Mouse (Mus musculus) CH12.LX (cell line): ENCODE measurements at regions not wholly inside any gene's neighbourhood (a gene's known extent, or its start where the extent isn't known, plus 50 kb on each side); places are given as distances from the start of the nearest gene placed in this dataset.
"Not testable (repeated sequence)": the region's sequence is repeated elsewhere in the genome, so short reads cannot be mapped to it uniquely, and the experiment has no call there.

Experiments
- DNase-seq: peaks from one replicate; pipeline ENCODE4 v3.0.0-alpha.2; 2013; ENCODE audit errors: extremely low read depth
- H3K27ac ChIP-seq: 2 replicates; pipeline ENCODE4 v1.5.1; 2012; ENCODE audit warnings: low read depth, mild to moderate bottlenecking, control low read depth, moderate library complexity; ENCODE audit not compliant: insufficient read depth
- H3K27me3 ChIP-seq: replicated peaks from 2 replicates; pipeline ENCODE3; 2012; ENCODE audit warnings: inconsistent platforms
- H3K36me3 ChIP-seq, 2 experiments: replicated peaks in 1 of 2; 2 replicates each; pipeline versions ENCODE3 to v1.6.1; 2012; ENCODE audit warnings: inconsistent platforms in 1 of 2, low read length in 1 of 2, mild to moderate bottlenecking in 1 of 2, mixed read lengths in 1 of 2, moderate library complexity in 1 of 2; ENCODE audit not compliant: control insufficient read depth in 1 of 2, insufficient read depth in 1 of 2
- H3K4me1 ChIP-seq, 2 experiments: 2 replicates each; pipeline ENCODE4 v1.6.1; 2012; ENCODE audit warnings: inconsistent platforms in 1 of 2, moderate library complexity in 1 of 2; ENCODE audit not compliant: insufficient read depth in 2 of 2, control insufficient read depth in 1 of 2
- H3K4me2 ChIP-seq: 2 replicates; pipeline ENCODE4 v1.6.1; 2012; ENCODE audit warnings: low read depth, mild to moderate bottlenecking, control low read depth; ENCODE audit not compliant: poor library complexity, insufficient read depth, severe bottlenecking
- H3K4me3 ChIP-seq, 3 experiments: fragments of 150-350 bp in 1 of 3; sonication (generic) in 1 of 3; replicated peaks in 1 of 3; 2 replicates each; pipeline versions ENCODE3 to v1.5.1; 2011 to 2012; ENCODE audit warnings: low read depth in 2 of 3, low read length in 2 of 3, mild to moderate bottlenecking in 2 of 3, moderate library complexity in 2 of 3, control low read depth in 1 of 3, improper control_type of control experiment in 1 of 3, inconsistent platforms in 1 of 3, mixed read lengths in 1 of 3; ENCODE audit not compliant: poor library complexity in 1 of 3
- H3K79me2 ChIP-seq: replicated peaks from 2 replicates; pipeline ENCODE4 v1.6.1; 2012; ENCODE audit warnings: mild to moderate bottlenecking, moderate library complexity; ENCODE audit not compliant: control insufficient read depth, poor library complexity, insufficient read depth, severe bottlenecking; ENCODE audit errors: extremely low read depth
- H3K9ac ChIP-seq: 2 replicates; pipeline ENCODE4 v1.6.1; 2012; ENCODE audit warnings: low read depth, mild to moderate bottlenecking, control low read depth, moderate library complexity; ENCODE audit not compliant: insufficient read depth
- H3K9me3 ChIP-seq: replicated peaks from 2 replicates; pipeline ENCODE3; 2012; ENCODE audit warnings: low read length, inconsistent platforms, mixed read lengths
- CHD1 ChIP-seq: IDR thresholded peaks from 2 replicates; pipeline ENCODE4 v1.6.1; 2012; ENCODE audit warnings: low read depth, low read length, improper control_type of control experiment, inconsistent platforms
- E2F4 ChIP-seq: IDR thresholded peaks from 2 replicates; pipeline ENCODE4 v1.6.1; 2011; ENCODE audit warnings: low read depth, low read length, improper control_type of control experiment; ENCODE audit not compliant: insufficient replicate concordance
- EP300 ChIP-seq: IDR thresholded peaks from 2 replicates; pipeline ENCODE4 v1.6.1; 2011; ENCODE audit warnings: low read length, improper control_type of control experiment
- ETS1 ChIP-seq: conservative IDR thresholded peaks from 2 replicates; pipeline ENCODE4 v1.6.1; 2012; ENCODE audit warnings: low read depth, mild to moderate bottlenecking, inconsistent platforms, low read length, improper control_type of control experiment, moderate library complexity
- IRF4 ChIP-seq: IDR thresholded peaks from 2 replicates; pipeline ENCODE4 v1.6.1; 2014; ENCODE audit warnings: low read depth, mild to moderate bottlenecking, inconsistent platforms, low read length, improper control_type of control experiment
- JUN ChIP-seq: IDR thresholded peaks from 2 replicates; pipeline ENCODE4 v1.6.1; 2011; ENCODE audit warnings: low read depth, mild to moderate bottlenecking, low read length, improper control_type of control experiment, moderate library complexity; ENCODE audit not compliant: insufficient read depth
- MAX ChIP-seq: IDR thresholded peaks from 2 replicates; pipeline ENCODE4 v1.6.1; 2011; ENCODE audit warnings: low read length, improper control_type of control experiment
- MEF2A ChIP-seq: IDR thresholded peaks from 2 replicates; pipeline ENCODE4 v1.6.1; 2014; ENCODE audit warnings: low read depth, mild to moderate bottlenecking, inconsistent platforms, low read length, improper control_type of control experiment, borderline replicate concordance
- MXI1 ChIP-seq: IDR thresholded peaks from 2 replicates; pipeline ENCODE4 v1.6.1; 2011; ENCODE audit warnings: mild to moderate bottlenecking, low read depth, low read length, improper control_type of control experiment
- PAX5 ChIP-seq: IDR thresholded peaks from 2 replicates; pipeline ENCODE4 v1.6.1; 2012; ENCODE audit warnings: low read length, inconsistent platforms, mixed read lengths
- RAD21 ChIP-seq: IDR thresholded peaks from 2 replicates; pipeline ENCODE4 v1.6.1; 2011; ENCODE audit warnings: low read depth, mild to moderate bottlenecking, low read length, improper control_type of control experiment, moderate library complexity
- TCF12 ChIP-seq: IDR thresholded peaks from 2 replicates; pipeline ENCODE4 v1.6.1; 2014; ENCODE audit warnings: low read depth, mild to moderate bottlenecking, inconsistent platforms, low read length, improper control_type of control experiment
- UBTF ChIP-seq: IDR thresholded peaks from 2 replicates; pipeline ENCODE4 v1.6.1; 2012; ENCODE audit warnings: low read depth, mild to moderate bottlenecking, inconsistent platforms, low read length, improper control_type of control experiment, moderate library complexity
- USF2 ChIP-seq: conservative IDR thresholded peaks from 2 replicates; pipeline ENCODE4 v1.6.1; 2011; ENCODE audit warnings: low read depth, low read length, improper control_type of control experiment
- ZMIZ1 ChIP-seq: IDR thresholded peaks from 2 replicates; pipeline ENCODE4 v1.6.1; 2012; ENCODE audit warnings: low read depth, mild to moderate bottlenecking, inconsistent platforms, low read length, improper control_type of control experiment
- ZNF384 ChIP-seq: IDR thresholded peaks from 2 replicates; pipeline ENCODE4 v1.6.1; 2012; ENCODE audit warnings: low read depth, low read length, improper control_type of control experiment, inconsistent platforms
- dilution Hi-C: fragments of 300-500 bp; cut with MboI; formaldehyde crosslinking; loops from 2 replicates; pipeline ENCODE4 v1.14.3; 2020; ENCODE audit warnings: low sequenced_read_pairs; ENCODE audit not compliant: extremely low pct_unique_long_range_greater_than_20kb, extremely low pct_ligation_motif_present
- in situ Hi-C: fragments of 300-500 bp; cut with MboI; formaldehyde crosslinking; loops from 3 replicates; pipeline ENCODE4 v1.14.3; 2019; ENCODE audit warnings: low sequenced_read_pairs, low pct_ligation_motif_present, low pct_unique_long_range_greater_than_20kb, mixed read lengths

DNA sequence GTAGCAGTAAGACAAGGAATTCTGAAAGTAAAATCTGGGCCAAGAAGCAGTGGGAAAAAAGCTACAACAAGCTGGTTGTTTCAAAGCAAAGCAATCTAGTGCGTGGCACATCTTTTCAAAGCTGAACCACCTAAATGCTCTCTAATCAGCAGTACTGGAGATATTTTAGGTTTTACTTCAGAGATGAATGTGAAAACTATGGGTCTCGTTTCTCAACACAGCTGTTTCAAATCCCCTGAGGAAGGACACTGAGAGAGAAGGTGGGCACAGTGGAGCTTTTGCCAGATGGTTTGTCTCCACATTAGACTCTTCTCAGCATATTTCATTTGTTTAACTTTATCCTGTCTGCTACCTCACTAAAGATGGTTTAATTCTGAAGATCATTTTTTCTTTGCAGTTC lies 183.8 kb upstream of the Gria3 start:
- H3K9ac ChIP-seq = no peak overlapping the region
- no peak overlapping the region for H3K27ac ChIP-seq
- in situ Hi-C loops = no loop called here
- H3K27me3 ChIP-seq = no peaks in the 10 kb centered on the region
- no peak overlapping the region for H3K4me3 ChIP-seq
- H3K4me1 ChIP-seq = peaks cover 0 to 3% of the 10 kb centered on the region in 2 experiments; a peak in 1 of 4 replicates
- dilution Hi-C loops = no loop called here
- TF ChIP-seq IRF4 (no peak), TCF12 (no peak), MEF2A (no peak), PAX5 (no peak), CHD1 (no peak), MAX (no peak), ZNF384 (no peak), ZMIZ1 (no peak), USF2 (no peak), UBTF (no peak), ETS1 (no peak)
- TF ChIP-seq, all 38 proteins: peak for 0
- no peaks in the 10 kb centered on the region for H3K9me3 ChIP-seq
- no peak overlapping the region for H3K4me2 ChIP-seq
- no peaks in the 10 kb centered on the region for H3K36me3 ChIP-seq
- no peaks in the 10 kb centered on the region for H3K79me2 ChIP-seq
- DNase-seq = peak; percentile 0

DNA sequence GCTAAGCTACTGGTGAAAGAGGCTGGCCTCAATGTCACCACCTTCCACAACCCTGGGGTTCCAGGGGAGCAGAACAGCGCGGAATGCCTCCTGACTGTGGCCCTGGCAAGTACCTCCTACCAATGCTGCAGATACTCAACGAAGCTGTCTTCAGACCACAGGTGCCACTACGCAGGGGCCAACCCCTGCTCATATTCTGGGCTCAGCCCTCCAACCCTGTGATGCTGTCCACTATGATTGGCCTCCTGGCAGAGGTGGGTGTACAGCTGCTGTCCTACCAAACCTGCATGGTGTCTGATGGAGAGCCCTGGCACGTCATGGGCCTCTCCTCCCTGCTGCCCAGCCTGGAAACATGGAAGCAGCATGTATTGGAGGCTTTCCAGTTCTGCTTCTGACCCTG lies 150.9 kb upstream of the Gria3 start:
- H3K79me2 ChIP-seq, H3K9ac ChIP-seq, dilution Hi-C loops: not testable (repeated sequence)

DNA sequence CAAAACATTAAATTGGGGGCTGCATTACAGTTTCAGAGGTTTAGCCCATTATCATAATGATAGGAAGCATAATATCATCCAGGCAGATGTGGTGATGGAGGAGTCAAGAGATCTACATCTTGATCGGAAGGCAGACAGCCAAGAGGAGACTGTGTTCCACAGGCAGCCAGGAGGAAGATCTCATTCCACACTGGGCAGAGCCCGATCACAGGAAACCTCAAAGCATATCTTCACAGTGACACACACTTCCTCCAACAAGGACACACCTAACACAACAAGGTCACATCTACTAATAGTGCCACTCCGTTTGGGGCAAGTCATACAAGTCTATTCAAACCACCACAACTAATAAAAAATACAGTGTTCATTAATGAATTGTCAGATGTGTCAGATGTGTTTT lies 147.7 kb upstream of the Gria3 start:
- dilution Hi-C loops (no loop called here), in situ Hi-C loops (no loop called here)
- Histone ChIP-seq H3K9me3 (no peaks in the 10 kb centered on the region), H3K27me3 (no peaks in the 10 kb centered on the region), H3K9ac (no peak overlapping the region), H3K79me2 (no peaks in the 10 kb centered on the region), H3K4me2 (no peak overlapping the region), H3K4me1 (no peaks in the 10 kb centered on the region), H3K27ac (no peak overlapping the region), H3K4me3 (no peak overlapping the region), H3K36me3 (no peaks in the 10 kb centered on the region)
- no peak for DNase-seq
- no peak for TF ChIP-seq RAD21
- no peak for TF ChIP-seq E2F4
- TF ChIP-seq EP300 = no peak
- TF ChIP-seq JUN = no peak
- no peak for TF ChIP-seq MXI1

More for the DNA sequence above, 150.9 kb upstream of the Gria3 start:
- H3K27me3 ChIP-seq, H3K4me1 ChIP-seq, H3K27ac ChIP-seq, H3K9me3 ChIP-seq, in situ Hi-C loops, DNase-seq, H3K4me3 ChIP-seq, H3K4me2 ChIP-seq, H3K36me3 ChIP-seq: not testable (repeated sequence)
